Mouse (Mus musculus) liver, adult 2 months (tissue): ENCODE data around the gene Pithd1. TPM values are rescaled to one million over a fixed set of nuclear protein-coding genes. Genes with fewer than 3 reads are reported as not detected.

Experiments used
- DNase-seq: peaks from one replicate; pipeline ENCODE4 v3.0.0-alpha.2; 2011; ENCODE audit warnings: low read depth, low spot score; ENCODE audit errors: extremely low read depth
- H3K27ac ChIP-seq: fragments of 200-500 bp; replicated peaks from 2 replicates; pipeline ENCODE4 v1.5.1; 2012; ENCODE audit warnings: low read depth, mild to moderate bottlenecking, control low read depth, inconsistent platforms, low read length; ENCODE audit not compliant: insufficient read depth
- H3K27me3 ChIP-seq: fragments of 200-500 bp; 2 replicates; pipeline ENCODE4 v1.6.1; 2012; ENCODE audit warnings: mild to moderate bottlenecking, moderate library complexity, low read length, inconsistent platforms; ENCODE audit not compliant: control insufficient read depth, insufficient read depth
- H3K36me3 ChIP-seq: fragments of 200-500 bp; 2 replicates; pipeline ENCODE4 v1.6.1; 2012; ENCODE audit warnings: low read length, inconsistent platforms; ENCODE audit not compliant: control insufficient read depth, insufficient read depth
- H3K4me1 ChIP-seq: fragments of 200-500 bp; 2 replicates; pipeline ENCODE4 v1.6.1; 2011; ENCODE audit warnings: low read length; ENCODE audit not compliant: control insufficient read depth, insufficient read depth
- H3K4me3 ChIP-seq: fragments of 200-500 bp; 2 replicates; pipeline ENCODE4 v1.5.1; 2011; ENCODE audit warnings: low read depth, mild to moderate bottlenecking, control low read depth, low read length, moderate library complexity; ENCODE audit not compliant: insufficient read depth
- H3K79me2 ChIP-seq: fragments of 200-500 bp; 2 replicates; pipeline ENCODE4 v1.6.1; 2012; ENCODE audit warnings: inconsistent platforms, mild to moderate bottlenecking, low read length, moderate library complexity; ENCODE audit not compliant: control insufficient read depth, insufficient read depth
- H3K9ac ChIP-seq: fragments of 200-500 bp; 2 replicates; pipeline ENCODE4 v1.6.1; 2012; ENCODE audit warnings: low read depth, mild to moderate bottlenecking, control low read depth, inconsistent platforms, low read length
- CTCF ChIP-seq: fragments of 200-500 bp; IDR thresholded peaks from 2 replicates; pipeline ENCODE4 v1.5.1; 2011; ENCODE audit warnings: low read depth, low read length, control low read depth
- POLR2A ChIP-seq: fragments of 200-500 bp; IDR thresholded peaks from 2 replicates; pipeline ENCODE4 v1.6.1; 2011; ENCODE audit warnings: low read length, control low read depth; ENCODE audit not compliant: insufficient read depth; ENCODE audit errors: extremely low read depth
- WGBS: fragments of 180-500 bp; shearing (Covaris S2); methylation state at CpG from one replicate; pipeline ENCODE4 v1.1.7; 2018; 5-methylcytosine and 5-hydroxymethylcytosine counted together
- polyA plus RNA-seq: library from polyadenylated mRNA; depleted of rRNA; stranded (reverse); fragments of >200 nt; gene quantifications from 2 replicates; pipeline ENCODE4 v1.2.3, GENCODE M21; 2012
- total RNA-seq: library from RNA; depleted of rRNA; stranded (reverse); fragments of >200 nt; gene quantifications from 2 replicates; pipeline ENCODE4 v1.2.3, GENCODE M21; 2014

Pithd1 gene
- total and polyA plus RNA-seq, 2 experiments, result 21.0 to 28.8 TPM

DNA sequence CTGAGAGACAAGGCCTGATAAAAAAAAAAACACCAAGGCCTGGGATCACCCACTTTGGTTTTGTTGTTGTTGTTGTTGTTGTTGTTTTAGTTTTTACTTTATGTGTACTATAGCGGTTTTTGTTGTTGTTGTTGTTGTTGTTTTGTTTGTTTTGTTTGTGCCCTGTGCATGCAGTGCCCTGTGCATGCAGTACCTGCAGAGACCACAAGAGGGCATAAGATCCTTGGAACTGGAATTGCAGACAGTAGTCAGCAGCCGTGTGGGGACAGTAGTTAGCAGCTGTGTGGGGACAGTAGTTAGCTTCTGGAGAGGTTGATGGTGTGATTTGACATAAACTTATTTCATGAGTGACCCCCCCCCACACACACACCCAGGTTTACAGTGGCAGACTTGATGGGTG, 32.8 kb downstream of the Pithd1 start:
- Histone ChIP-seq H3K27me3 (no peaks in the 10 kb centered on the region), H3K9ac (no peak overlapping the region), H3K79me2 (no peaks in the 10 kb centered on the region; the same call in 1 of the 2 replicates), H3K4me3 (no peak overlapping the region), H3K36me3 (peaks cover 4% of the 10 kb centered on the region; the same call in 1 of the 2 replicates), H3K4me1 (peaks cover 41% of the 10 kb centered on the region), H3K27ac (no peak overlapping the region)
- TF ChIP-seq POLR2A, result no peak
- peak; percentile 84 for TF ChIP-seq CTCF
- WGBS, result 9% methylated on average over 2 of the region's 2 CpGs
- peak; percentile 66 for DNase-seq

DNA sequence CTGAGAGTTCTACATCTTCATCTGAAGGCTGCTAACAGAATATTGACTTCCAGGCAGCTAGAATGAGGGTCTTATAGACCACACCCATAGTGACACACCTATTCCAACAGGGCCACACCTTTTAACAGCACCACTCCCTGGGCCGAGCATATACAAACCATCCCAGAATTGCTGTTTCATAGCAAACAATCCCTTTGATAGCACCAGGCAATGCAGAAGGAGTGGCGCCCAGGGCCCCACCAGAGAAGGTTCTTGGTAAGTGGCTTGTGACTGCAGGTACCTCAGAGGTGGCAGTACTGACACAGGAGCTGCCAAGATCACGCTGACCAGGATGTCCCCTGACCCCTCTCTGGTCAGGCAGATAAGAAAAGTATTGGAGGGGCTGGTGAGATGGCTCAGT, 33.9 kb downstream of the Pithd1 start:
- Histone ChIP-seq H3K27ac (no peak overlapping the region), H3K4me1 (peaks cover 41% of the 10 kb centered on the region), H3K79me2 (peaks cover 2% of the 10 kb centered on the region; the same call in 1 of the 2 replicates), H3K27me3 (no peaks in the 10 kb centered on the region), H3K4me3 (no peak overlapping the region), H3K9ac (no peak overlapping the region), H3K36me3 (peaks cover 4% of the 10 kb centered on the region; the same call in 1 of the 2 replicates)
- 77% methylated on average over 3 of the region's 3 CpGs for WGBS
- TF ChIP-seq CTCF (no peak), POLR2A (no peak)
- no peak for DNase-seq

DNA sequence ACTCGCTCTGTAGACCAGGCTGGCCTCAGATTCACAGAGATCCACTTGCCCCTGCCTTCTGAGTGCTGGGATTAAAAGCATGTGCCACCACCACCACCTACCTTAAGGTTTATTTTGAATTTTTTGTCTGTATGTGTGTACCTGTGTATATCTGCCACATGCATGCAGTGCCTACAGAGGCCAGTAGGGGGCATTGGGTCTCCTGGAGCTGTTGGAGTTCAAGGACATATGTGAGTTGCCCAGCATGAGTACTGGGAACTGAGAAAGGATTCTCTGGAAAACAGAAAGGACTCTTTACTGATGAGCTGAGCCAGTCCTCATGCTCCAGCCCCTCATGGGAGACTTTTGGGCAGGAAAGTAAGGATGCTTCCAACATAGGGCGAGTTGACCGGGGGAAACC, 35.6 kb downstream of the Pithd1 start:
- no peak for DNase-seq
- Histone ChIP-seq H3K36me3 (peaks cover 4% of the 10 kb centered on the region; the same call in 1 of the 2 replicates), H3K79me2 (peaks cover 7% of the 10 kb centered on the region; the same call in 1 of the 2 replicates), H3K9ac (no peak overlapping the region), H3K4me1 (peaks cover 34% of the 10 kb centered on the region), H3K27me3 (no peaks in the 10 kb centered on the region), H3K27ac (no peak overlapping the region), H3K4me3 (no peak overlapping the region)
- WGBS, result 98% methylated on average over 3 of the region's 3 CpGs
- no peak for TF ChIP-seq POLR2A
- TF ChIP-seq CTCF, result peak; percentile 36; the same call in 1 of the 2 replicates

DNA sequence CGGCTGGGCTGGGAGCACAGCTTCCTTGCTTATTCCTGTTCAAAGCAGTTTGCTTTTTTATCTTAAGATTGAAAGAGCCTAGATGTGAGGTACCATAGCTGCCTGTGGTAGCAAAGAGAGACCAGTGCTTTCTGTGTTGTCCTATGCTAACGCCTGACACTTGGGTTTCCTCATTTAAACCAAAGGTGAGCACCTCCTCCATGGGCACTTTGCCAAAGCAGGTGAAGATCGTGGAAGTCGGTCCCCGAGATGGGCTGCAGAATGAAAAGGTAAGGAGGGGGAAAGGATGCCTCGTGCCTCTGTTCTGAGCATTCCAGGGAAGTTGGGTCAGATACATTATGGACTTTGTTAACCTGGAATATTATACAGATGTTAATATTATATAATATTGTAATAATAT, 36.7 kb downstream of the Pithd1 start:
- Histone ChIP-seq H3K27me3 (no peaks in the 10 kb centered on the region), H3K79me2 (peaks cover 8% of the 10 kb centered on the region; the same call in 1 of the 2 replicates), H3K27ac (no peak overlapping the region), H3K36me3 (peaks cover 4% of the 10 kb centered on the region; the same call in 1 of the 2 replicates), H3K4me3 (no peak overlapping the region), H3K4me1 (peaks cover 27% of the 10 kb centered on the region), H3K9ac (no peak overlapping the region)
- no peak for DNase-seq
- WGBS, result 44% methylated on average over 6 of the region's 6 CpGs
- TF ChIP-seq CTCF (no peak), POLR2A (no peak)

DNA sequence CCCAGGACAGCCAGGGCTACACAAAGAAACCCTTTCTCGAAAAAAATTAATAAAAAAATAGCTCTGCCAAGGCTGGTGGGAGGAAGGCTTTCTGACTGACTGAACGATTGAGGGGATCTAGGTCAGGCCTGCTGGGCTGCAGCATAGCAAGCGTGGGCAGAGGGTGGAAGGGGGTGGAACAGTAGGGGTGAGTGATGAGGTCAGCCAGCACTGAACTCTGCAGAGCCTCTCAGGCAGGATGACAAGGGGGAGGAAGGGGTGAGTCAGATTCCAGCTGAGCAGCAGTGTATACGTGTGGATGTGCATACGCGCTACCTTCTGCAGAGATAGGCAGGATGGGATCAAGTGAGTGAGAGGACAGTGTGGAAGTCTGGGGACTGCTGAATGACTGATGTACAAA, 37.2 kb downstream of the Pithd1 start:
- TF ChIP-seq CTCF (no peak), POLR2A (no peak)
- peak; percentile 63 for DNase-seq
- H3K79me2 ChIP-seq, result peaks cover 8% of the 10 kb centered on the region; the same call in 1 of the 2 replicates
- WGBS, result 22% methylated on average over 6 of the region's 6 CpGs
- no peaks in the 10 kb centered on the region for H3K27me3 ChIP-seq
- peaks cover 4% of the 10 kb centered on the region; the same call in 1 of the 2 replicates for H3K36me3 ChIP-seq
- peaks cover 26% of the 10 kb centered on the region for H3K4me1 ChIP-seq
- H3K9ac ChIP-seq, result no peak overlapping the region
- no peak overlapping the region for H3K27ac ChIP-seq
- no peak overlapping the region for H3K4me3 ChIP-seq

DNA sequence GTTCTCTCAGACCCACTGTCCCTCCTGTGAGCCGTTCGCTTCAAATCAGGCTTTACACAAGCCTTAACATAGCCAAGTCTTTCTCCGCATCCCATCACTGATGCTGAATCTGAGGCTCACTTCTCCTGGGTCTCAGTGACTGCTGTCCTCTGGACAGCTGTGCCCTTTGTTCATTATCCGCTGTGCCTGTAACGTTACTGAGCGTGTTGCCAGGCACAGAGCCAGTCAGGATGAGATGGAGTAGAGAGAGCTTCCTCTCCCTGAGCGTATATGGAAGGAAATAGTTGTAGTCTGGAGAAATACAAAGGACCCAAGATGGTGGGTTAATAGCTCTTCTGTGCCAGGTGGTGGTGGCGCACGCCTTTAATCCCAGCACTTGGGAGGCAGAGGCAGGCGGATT, 37.6 kb downstream of the Pithd1 start:
- H3K27ac ChIP-seq, result peak overlapping the region; percentile 75; the same call in 1 of the 2 replicates
- WGBS, result 45% methylated on average over 10 of the region's 10 CpGs

More for the DNA sequence above, 37.6 kb downstream of the Pithd1 start:
- no peak for TF ChIP-seq CTCF
- TF ChIP-seq POLR2A, result no peak
- peak; percentile 54 for DNase-seq
- H3K4me3 ChIP-seq, result no peak overlapping the region
- peaks cover 4% of the 10 kb centered on the region; the same call in 1 of the 2 replicates for H3K36me3 ChIP-seq
- H3K4me1 ChIP-seq, result peaks cover 21% of the 10 kb centered on the region
- H3K27me3 ChIP-seq, result no peaks in the 10 kb centered on the region
- no peak overlapping the region for H3K9ac ChIP-seq
- peaks cover 8% of the 10 kb centered on the region; the same call in 1 of the 2 replicates for H3K79me2 ChIP-seq
